Mouse (Mus musculus) small intestine, adult 2 months (tissue): ENCODE results near the gene Rcsd1. TPM values are rescaled to one million over a fixed set of nuclear protein-coding genes. Genes with fewer than 3 reads are reported as not detected.

Experiments
- H3K27ac ChIP-seq: fragments of 200-500 bp; 2 replicates; pipeline ENCODE4 v1.5.1; 2012; ENCODE audit warnings: low read depth, low read length, control low read depth, inconsistent platforms; ENCODE audit not compliant: insufficient read depth
- H3K27me3 ChIP-seq: fragments of 200-500 bp; 2 replicates; pipeline ENCODE4 v1.6.1; 2012; ENCODE audit warnings: mild to moderate bottlenecking, moderate library complexity, low read length, inconsistent platforms; ENCODE audit not compliant: control insufficient read depth, insufficient read depth
- H3K36me3 ChIP-seq: fragments of 200-500 bp; 2 replicates; pipeline ENCODE4 v1.6.1; 2012; ENCODE audit warnings: mild to moderate bottlenecking, low read length, control low read depth, inconsistent platforms; ENCODE audit not compliant: control insufficient read depth, insufficient read depth
- H3K4me1 ChIP-seq: fragments of 200-500 bp; 2 replicates; pipeline ENCODE4 v1.6.1; 2012; ENCODE audit warnings: low read length, inconsistent platforms, mixed read lengths; ENCODE audit not compliant: control insufficient read depth, insufficient read depth, insufficient read length
- H3K4me3 ChIP-seq: fragments of 200-500 bp; 2 replicates; pipeline ENCODE4 v1.5.1; 2012; ENCODE audit warnings: low read depth, mild to moderate bottlenecking, control low read depth, inconsistent platforms, low read length, moderate library complexity
- CTCF ChIP-seq: fragments of 200-500 bp; IDR thresholded peaks from 2 replicates; pipeline ENCODE4 v1.5.1; 2012; ENCODE audit warnings: low read depth, mild to moderate bottlenecking, control low read depth, inconsistent platforms, low read length, moderate library complexity, mixed read lengths; ENCODE audit not compliant: insufficient replicate concordance, insufficient read length; ENCODE audit errors: extremely low read depth
- POLR2A ChIP-seq: fragments of 200-500 bp; IDR thresholded peaks from 2 replicates; pipeline ENCODE4 v1.6.1; 2012; ENCODE audit warnings: low read depth, mild to moderate bottlenecking, control low read depth, inconsistent platforms, low read length, moderate library complexity
- WGBS: fragments of 180-500 bp; shearing (Covaris S2); methylation state at CpG from one replicate; pipeline ENCODE4 v1.1.7; 2018; 5-methylcytosine and 5-hydroxymethylcytosine counted together
- polyA plus RNA-seq: library from polyadenylated mRNA; depleted of rRNA; stranded (reverse); fragments of >200 nt; gene quantifications from 2 replicates; pipeline ENCODE4 v1.2.3, GENCODE M21; 2012

The Rcsd1 gene
- polyA plus RNA-seq, 1 experiment: 9.2 TPM

DNA sequence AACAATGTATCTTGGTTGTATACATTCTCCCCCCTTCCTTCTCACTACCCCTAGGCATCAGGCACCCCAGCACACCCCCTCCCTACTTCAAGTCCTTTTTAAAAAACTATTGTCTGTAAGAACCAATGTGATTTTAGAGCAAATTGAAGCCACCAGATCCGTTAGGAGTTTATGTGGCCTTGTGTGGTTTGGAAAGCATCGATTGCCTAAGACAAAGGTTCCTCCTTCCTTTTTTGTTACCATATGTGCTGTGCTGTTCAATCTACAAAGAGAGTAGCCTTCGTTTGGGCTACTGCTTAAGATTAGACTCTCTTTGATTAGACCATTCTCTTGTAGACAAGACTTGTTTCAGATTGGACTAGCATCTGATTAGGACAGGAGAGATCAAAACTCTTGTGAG is 28.3 kb upstream of the Rcsd1 start:
- TF ChIP-seq CTCF (no peak), POLR2A (no peak)
- no peaks in the 10 kb centered on the region for H3K36me3 ChIP-seq
- no peak overlapping the region for H3K27ac ChIP-seq
- no peaks in the 10 kb centered on the region for H3K4me1 ChIP-seq
- no peak overlapping the region for H3K4me3 ChIP-seq
- 62% methylated on average over 3 of the region's 3 CpGs for WGBS
- no peaks in the 10 kb centered on the region for H3K27me3 ChIP-seq

DNA sequence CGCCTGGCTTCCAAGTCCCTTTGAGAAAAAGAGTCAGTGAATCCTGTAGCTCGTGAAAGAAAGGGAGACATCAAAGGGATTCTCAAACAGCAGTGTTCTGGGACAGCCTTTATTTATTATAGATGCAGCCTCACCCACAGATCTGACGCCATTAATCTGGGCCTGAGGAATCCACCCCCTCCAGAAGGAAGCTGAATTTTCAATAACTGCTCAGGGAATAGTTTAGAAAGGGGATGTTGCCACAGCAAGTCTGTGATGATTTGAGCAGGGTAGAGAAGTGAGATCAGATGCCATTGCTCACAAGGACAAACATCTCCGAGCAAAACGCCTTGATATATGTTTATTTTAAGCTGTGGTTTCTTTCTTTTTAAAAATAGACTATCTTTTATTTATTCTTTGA is 27.9 kb upstream of the Rcsd1 start:
- TF ChIP-seq CTCF (no peak), POLR2A (no peak)
- Histone ChIP-seq H3K4me1 (no peaks in the 10 kb centered on the region), H3K27me3 (no peaks in the 10 kb centered on the region), H3K4me3 (no peak overlapping the region), H3K27ac (no peak overlapping the region), H3K36me3 (no peaks in the 10 kb centered on the region)
- WGBS: 47% methylated on average over 5 of the region's 5 CpGs

DNA sequence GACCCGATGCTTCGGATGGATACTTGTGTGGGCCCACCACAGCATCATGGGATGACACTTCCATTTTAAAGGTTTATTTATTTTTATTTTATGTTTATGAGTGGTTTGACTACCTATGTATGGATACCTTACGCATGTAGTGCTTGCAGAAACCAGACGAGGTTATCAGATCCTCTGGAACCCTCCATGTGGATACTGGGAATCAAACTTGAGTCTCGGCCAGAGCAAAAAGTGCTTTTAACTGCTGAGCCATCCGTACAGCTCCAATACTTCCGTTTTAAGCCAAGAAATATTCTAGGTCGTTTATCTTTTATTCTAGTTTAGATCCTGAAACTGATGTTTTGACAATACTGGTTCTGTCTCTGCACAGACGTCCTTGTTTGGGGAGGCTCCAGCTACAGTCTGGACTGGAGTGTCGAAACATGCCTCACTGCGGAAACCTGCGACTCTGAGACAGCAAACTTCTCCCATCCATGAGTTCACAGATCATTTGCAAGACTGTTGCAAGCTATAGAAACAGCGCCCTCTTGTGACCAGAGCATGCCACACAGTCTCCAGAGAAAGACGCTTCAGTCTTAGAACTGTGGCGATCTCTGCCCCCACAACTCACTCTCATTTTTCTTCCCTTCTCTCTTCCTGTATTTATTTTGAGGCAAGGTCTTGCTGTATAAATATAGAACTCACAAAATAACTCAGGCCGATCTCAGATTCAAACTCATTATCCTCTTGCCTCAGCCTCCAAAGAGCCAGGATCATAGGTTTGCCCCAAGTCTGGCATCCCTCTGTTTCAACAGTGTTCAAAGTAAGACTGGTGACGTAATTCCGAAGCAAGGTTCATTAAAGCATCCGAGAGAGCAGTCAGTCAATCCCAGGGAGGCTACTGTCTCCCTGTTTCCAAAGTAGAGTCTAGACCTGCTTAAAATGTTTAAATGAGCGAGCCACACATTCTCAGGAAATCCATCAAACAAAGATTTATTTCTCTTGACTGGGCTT is 26.6 kb upstream of the Rcsd1 start:
- H3K27me3 ChIP-seq: no peaks in the 10 kb centered on the region
- WGBS: 28% methylated on average over 20 of the region's 20 CpGs
- TF ChIP-seq POLR2A (no peak), CTCF (peak; percentile 85; the same call in 1 of the 2 replicates)
- H3K27ac ChIP-seq: no peak overlapping the region
- H3K4me3 ChIP-seq: no peak overlapping the region
- H3K4me1 ChIP-seq: no peaks in the 10 kb centered on the region
- H3K36me3 ChIP-seq: no peaks in the 10 kb centered on the region

DNA sequence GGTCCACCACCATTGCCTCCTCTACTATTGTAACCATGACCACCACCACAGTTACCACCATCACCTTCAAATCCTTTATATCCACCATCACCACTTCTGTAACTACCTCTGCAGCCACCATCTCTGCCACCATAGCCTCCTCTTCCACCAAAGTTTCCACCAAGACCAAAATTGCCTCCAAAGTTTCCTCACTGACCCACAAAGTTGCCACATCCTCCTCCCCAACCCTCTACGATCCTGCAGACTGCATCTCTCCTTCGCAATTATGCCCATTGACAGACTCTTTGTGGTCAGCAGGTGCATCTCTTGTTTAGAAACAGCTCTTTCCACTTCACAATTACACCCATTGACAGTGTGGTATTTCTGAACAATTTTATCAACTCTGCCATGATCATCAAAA is 25.3 kb upstream of the Rcsd1 start:
- Histone ChIP-seq H3K36me3 (no peaks in the 10 kb centered on the region), H3K4me3 (no peak overlapping the region), H3K4me1 (no peaks in the 10 kb centered on the region), H3K27me3 (no peaks in the 10 kb centered on the region), H3K27ac (no peak overlapping the region)
- WGBS: 76% methylated on average over 2 of the region's 2 CpGs
- TF ChIP-seq POLR2A (no peak), CTCF (no peak)

DNA sequence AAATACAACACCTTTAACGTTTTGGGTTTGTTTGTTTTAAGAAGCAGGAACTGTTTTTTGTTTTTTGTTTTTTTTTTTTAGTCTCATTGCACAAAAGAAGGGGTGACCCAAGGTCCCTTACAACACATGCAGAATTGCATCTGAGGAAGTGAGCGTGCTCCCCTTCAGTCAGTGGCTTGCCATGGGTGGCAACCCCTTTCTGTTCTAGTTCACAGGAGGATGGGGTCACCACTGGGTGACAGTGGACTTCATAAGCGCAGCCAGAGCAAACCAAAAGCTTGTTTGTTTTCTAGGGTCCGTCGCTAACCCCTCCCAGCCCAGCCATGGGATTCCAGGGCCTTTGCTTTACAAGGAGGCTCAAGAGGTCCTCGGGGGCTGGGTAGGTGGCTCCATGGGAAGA is 22.0 kb upstream of the Rcsd1 start:
- Histone ChIP-seq H3K27me3 (no peaks in the 10 kb centered on the region), H3K4me3 (no peak overlapping the region), H3K36me3 (no peaks in the 10 kb centered on the region), H3K27ac (no peak overlapping the region), H3K4me1 (no peaks in the 10 kb centered on the region)
- TF ChIP-seq POLR2A (no peak), CTCF (no peak)
- 60% methylated on average over 6 of the region's 6 CpGs for WGBS

DNA sequence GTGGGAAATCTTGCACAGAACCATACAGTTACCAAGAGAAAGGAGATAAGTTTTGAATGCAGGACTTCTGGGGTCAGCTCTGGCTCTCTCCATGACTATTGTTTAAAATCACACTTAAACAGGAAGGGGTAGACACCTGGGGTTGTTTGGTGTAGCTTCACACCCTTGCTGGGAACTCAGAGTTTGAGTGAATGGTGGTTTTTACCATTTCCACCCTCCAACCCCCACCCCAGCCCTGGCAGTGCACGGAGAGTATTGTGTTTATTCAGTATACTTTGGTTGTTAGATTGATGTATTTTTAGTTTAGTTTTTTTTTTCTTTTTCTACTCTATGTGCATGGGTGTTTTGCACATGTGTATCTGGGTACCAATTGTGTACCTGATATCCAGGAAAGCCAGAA is 20.6 kb upstream of the Rcsd1 start:
- no peaks in the 10 kb centered on the region for H3K4me1 ChIP-seq
- WGBS: 36% methylated on average over 1 of the region's 1 CpGs
- no peak overlapping the region for H3K4me3 ChIP-seq
- no peak overlapping the region for H3K27ac ChIP-seq
- TF ChIP-seq POLR2A: no peak
- no peak for TF ChIP-seq CTCF
- no peaks in the 10 kb centered on the region for H3K27me3 ChIP-seq
- no peaks in the 10 kb centered on the region for H3K36me3 ChIP-seq

DNA sequence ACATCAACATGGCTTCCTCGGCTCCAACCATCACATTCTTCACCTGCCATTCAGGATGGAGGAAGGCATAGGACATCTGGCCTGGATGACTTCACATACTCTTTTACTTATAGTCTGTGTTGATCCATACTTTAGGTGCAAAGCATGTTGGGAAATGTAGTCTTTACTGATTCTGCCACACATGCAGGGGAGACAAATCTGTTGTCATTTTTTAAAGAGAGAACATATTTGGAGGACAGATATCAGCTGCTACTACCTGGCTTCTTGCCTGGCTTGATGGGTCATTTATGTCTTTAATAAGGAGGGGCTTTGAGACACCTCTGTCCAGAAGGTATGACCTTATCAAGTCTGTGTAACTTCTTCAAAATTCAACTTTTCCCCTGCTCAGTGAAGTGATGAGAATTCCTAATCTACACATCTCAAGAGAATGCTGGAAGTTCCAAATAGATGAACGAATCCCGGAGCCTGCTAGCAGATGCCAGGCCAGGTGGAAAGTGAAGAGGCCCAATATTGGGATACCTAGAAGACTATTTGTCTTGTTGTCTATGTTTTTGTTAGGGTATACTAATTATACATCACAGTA is 18.6 kb upstream of the Rcsd1 start:
- H3K4me3 ChIP-seq: no peak overlapping the region
- H3K4me1 ChIP-seq: no peaks in the 10 kb centered on the region; the same call in 1 of the 2 replicates
- H3K36me3 ChIP-seq: no peaks in the 10 kb centered on the region
- no peak for TF ChIP-seq CTCF
- no peak for TF ChIP-seq POLR2A
- no peak overlapping the region for H3K27ac ChIP-seq
- WGBS: 82% methylated on average over 3 of the region's 3 CpGs
- H3K27me3 ChIP-seq: no peaks in the 10 kb centered on the region
